Mouse (Mus musculus) intestine, embryonic 15.5 days (tissue): Measurements from ENCODE around the gene Ssmem1. TPM values are rescaled to one million over a fixed set of nuclear protein-coding genes. Genes with fewer than 3 reads are reported as not detected.

Experiments used
- ATAC-seq: fragments of 200-750 bp; cut with Nextera tagmentation; 2 replicates; pipeline ENCODE4 v1.8.0; 2017; ENCODE audit warnings: moderate TSS enrichment, moderate library complexity
- H3K27ac ChIP-seq: fragments of 300-500 bp; sonication (generic); 2 replicates; pipeline ENCODE4 v1.5.1; 2015; ENCODE audit warnings: mild to moderate bottlenecking, inconsistent platforms
- H3K27me3 ChIP-seq: fragments of 300-500 bp; sonication (generic); replicated peaks from 2 replicates; pipeline ENCODE4 v1.6.1; 2015; ENCODE audit warnings: inconsistent platforms
- H3K36me3 ChIP-seq: fragments of 300-500 bp; sonication (generic); 2 replicates; pipeline ENCODE4 v1.6.1; 2015; ENCODE audit warnings: inconsistent platforms
- H3K4me1 ChIP-seq: fragments of 300-500 bp; sonication (generic); replicated peaks from 2 replicates; pipeline ENCODE4 v1.6.1; 2015; ENCODE audit warnings: inconsistent platforms
- H3K4me2 ChIP-seq: fragments of 300-500 bp; sonication (generic); replicated peaks from 2 replicates; pipeline ENCODE4 v1.6.1; 2015; ENCODE audit warnings: mild to moderate bottlenecking, inconsistent platforms
- H3K4me3 ChIP-seq: fragments of 300-500 bp; sonication (generic); replicated peaks from 2 replicates; pipeline ENCODE4 v1.5.1; 2015; ENCODE audit warnings: inconsistent platforms
- H3K9ac ChIP-seq: fragments of 300-500 bp; sonication (generic); 2 replicates; pipeline ENCODE4 v1.6.1; 2015; ENCODE audit warnings: inconsistent platforms
- H3K9me3 ChIP-seq: fragments of 300-500 bp; sonication (generic); 2 replicates; pipeline ENCODE4 v1.6.1; 2016; ENCODE audit warnings: inconsistent platforms
- WGBS: fragments of 180-500 bp; shearing (Covaris S2); methylation state at CpG from one replicate; pipeline ENCODE4 v1.1.7; 2015; 5-methylcytosine and 5-hydroxymethylcytosine counted together
- polyA plus RNA-seq: library from polyadenylated mRNA; unstranded; fragments of >200 nt; fragmentation: Nextera tagmentation; extraction: Ambion mirVana; gene quantifications from 2 replicates; pipeline ENCODE4 v1.2.1, GENCODE M21; 2015

Ssmem1 gene
- polyA plus RNA-seq, 1 experiment from 2014 or later = not detected

DNA sequence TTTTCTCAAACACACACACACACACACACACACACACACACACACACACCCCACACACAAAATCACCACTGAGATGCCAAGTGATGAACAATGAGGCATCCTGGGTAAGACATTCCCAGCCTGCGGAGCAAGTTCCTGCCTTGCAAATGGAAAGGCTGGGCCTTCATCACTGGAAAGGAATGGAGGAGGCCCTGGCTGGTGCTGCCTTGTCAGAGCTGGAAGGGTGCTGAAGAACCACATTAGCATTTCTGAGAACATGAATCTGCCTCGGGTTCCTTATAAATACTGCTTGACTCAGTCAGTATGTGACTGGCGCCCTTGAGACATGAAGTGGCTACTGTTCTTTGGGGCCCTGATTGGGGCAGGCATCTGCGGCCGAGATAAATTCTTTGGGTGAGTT, 58.4 kb downstream of the Ssmem1 start, which contains the start of gene Cpa4:
Gene Cpa4 (plus strand): TSS at position 301 of the 400 bp plus-strand sequence.
- Histone ChIP-seq H3K4me2 (no peak within 1 kb of the TSS), H3K4me1 (0 out of 2 replicates have a peak, but pooled peaks cover 5% of the 10 kb centered on the region), H3K9ac (no peak within 1 kb of the TSS), H3K4me3 (no peak within 1 kb of the TSS), H3K27ac (no peak within 1 kb of the TSS), H3K36me3 (no peaks in the 10 kb centered on the region), H3K27me3 (no peaks in the 10 kb centered on the region), H3K9me3 (no peaks in the 10 kb centered on the region)
- 67% methylated on average over 5 of the region's 5 CpGs for WGBS
- no peak for ATAC-seq

DNA sequence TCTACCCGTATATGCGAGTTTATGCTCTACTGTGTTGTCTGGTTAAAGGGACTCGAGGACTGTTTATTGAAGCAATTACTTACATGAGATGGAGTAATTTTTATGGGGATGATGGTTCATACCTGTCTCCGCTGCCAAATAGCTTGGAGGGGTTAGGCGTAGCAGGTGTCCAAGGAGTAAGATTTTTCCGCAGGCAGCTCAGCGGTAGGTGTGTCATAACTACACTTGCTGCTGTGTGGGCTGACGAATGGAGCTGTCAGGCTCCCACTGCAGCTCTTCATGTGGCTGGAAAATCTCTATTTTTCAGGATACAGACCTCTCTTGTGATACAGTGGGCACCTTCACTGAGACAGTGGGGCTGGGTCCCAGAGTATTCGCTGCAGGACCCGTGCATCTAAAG, 59.7 kb downstream of the Ssmem1 start:
- WGBS = 69% methylated on average over 10 of the region's 10 CpGs
- no peak overlapping the region for H3K27ac ChIP-seq
- 0 out of 2 replicates have a peak, but pooled peaks cover 5% of the 10 kb centered on the region for H3K4me1 ChIP-seq
- H3K9ac ChIP-seq = no peak overlapping the region
- no peak overlapping the region for H3K4me3 ChIP-seq
- no peaks in the 10 kb centered on the region for H3K9me3 ChIP-seq
- H3K4me2 ChIP-seq = no peak overlapping the region
- no peak for ATAC-seq
- H3K27me3 ChIP-seq = no peaks in the 10 kb centered on the region
- no peaks in the 10 kb centered on the region for H3K36me3 ChIP-seq

Other genes starting within 250 kb of the Ssmem1 start
- gene Ube2h, start 205.3 kb upstream of the Ssmem1 start, polyA plus RNA-seq = 34.6 and 35.4 TPM in 2 replicates
- gene Zc3hc1, start 118.8 kb upstream of the Ssmem1 start, polyA plus RNA-seq = 42.9 and 44.5 TPM in 2 replicates
- 14.5 and 15.2 TPM in 2 replicates for gene Klhdc10, start 108.0 kb upstream of the Ssmem1 start, polyA plus RNA-seq
- gene Tmem209, start 66 bp upstream of the Ssmem1 start, polyA plus RNA-seq = 31.5 and 33.6 TPM in 2 replicates
- gene Cpa2, start 31.7 kb downstream of the Ssmem1 start, polyA plus RNA-seq = 327 and 654 TPM in 2 replicates
- 0.59 and 0.77 TPM in 2 replicates for gene Cpa4, start 58.5 kb downstream of the Ssmem1 start, polyA plus RNA-seq
- 0.25 TPM in 2 replicates for gene Cpa5, start 101.2 kb downstream of the Ssmem1 start, polyA plus RNA-seq
- gene Cpa1, start 129.4 kb downstream of the Ssmem1 start, polyA plus RNA-seq = 266 and 631 TPM in 2 replicates
- gene Cep41, start 183.9 kb downstream of the Ssmem1 start, polyA plus RNA-seq = 9.4 and 9.9 TPM in 2 replicates
- gene Mest, start 213.7 kb downstream of the Ssmem1 start, polyA plus RNA-seq = 668 and 710 TPM in 2 replicates